Comparison of ENCODE assay signal across 29 mouse cellular contexts in genomic region chr6:52319956-52320690, GRCm38 (mm10). TPM values are rescaled to one million over a fixed set of nuclear protein-coding genes. Genes with fewer than 3 reads are reported as not detected.
DNase-seq lines count a peak whose midpoint lies in the region; ATAC-seq lines count a peak whose summit lies in the region.
"Had no signal": no experiment of that assay in that cellular context is flagged by ENCODE, and none has a peak within 500 bp of the region (broad histone marks: within the 10 kb centered on the region; RNA-seq: fewer than 3 reads in every experiment).

No protein-coding gene starts in this region.

- DNase-seq in hindbrain, embryonic 10.5 days (ENCODE audit: low spot score), result peak; percentile 53
- DNase-seq in midbrain, embryonic 11.5 days (ENCODE audit: low spot score, missing footprints), result peak; percentile 95
- DNase-seq in embryonic facial prominence, embryonic 10.5 days (ENCODE audit: low spot score), result peak; percentile 38
- peak; percentile 25 for DNase-seq in retina, embryonic 14.5 days (ENCODE audit: low spot score)
- DNase-seq in kidney, postnatal 14 days, result no peak
- DNase-seq in adrenal gland, postnatal 4 days (ENCODE audit: low spot score in 2 of 2), result no peak
- DNase-seq: adrenal gland, postnatal 10 days; cerebellum, adult 8-10 months; gastrocnemius, postnatal 36 days; heart, adult 2 months; kidney, adult 8-10 months; kidney, postnatal 10 days; liver, embryonic 13.5 days; lung, adult 2 months; lung, postnatal 4 days; right cerebral cortex, postnatal 14 days; spleen, adult 18-20 months had no signal

- ATAC-seq in hindbrain, embryonic 16.5 days, result no peak
- ATAC-seq in midbrain, embryonic 11.5 days (ENCODE audit: low FRiP score), result no peak
- ATAC-seq in midbrain, embryonic 13.5 days, result no peak
- ATAC-seq: forebrain, postnatal 0 days had no signal

- no peak overlapping the region for H3K4me2 ChIP-seq in hindbrain, embryonic 16.5 days (ENCODE audit: low read length)
- H3K4me2 ChIP-seq in midbrain, embryonic 11.5 days, result no peak overlapping the region
- H3K4me2 ChIP-seq in midbrain, embryonic 13.5 days (replicated peaks), result no peak overlapping the region
- H3K4me2 ChIP-seq: embryonic facial prominence, embryonic 12.5 days; liver, embryonic 13.5 days; neural tube, embryonic 13.5 days had no signal

- H3K36me3 ChIP-seq in hindbrain, embryonic 10.5 days, result no peaks in the 10 kb centered on the region
- no peaks in the 10 kb centered on the region for H3K36me3 ChIP-seq in hindbrain, embryonic 16.5 days (ENCODE audit: control insufficient read depth, insufficient read depth, low read length)
- no peaks in the 10 kb centered on the region for H3K36me3 ChIP-seq in midbrain, embryonic 11.5 days (ENCODE audit: control insufficient read depth, insufficient read depth, low read length)
- no peaks in the 10 kb centered on the region for H3K36me3 ChIP-seq in midbrain, embryonic 13.5 days
- H3K36me3 ChIP-seq in embryonic facial prominence, embryonic 10.5 days (replicated peaks), result no peaks in the 10 kb centered on the region
- H3K36me3 ChIP-seq: embryonic facial prominence, embryonic 12.5 days; liver, embryonic 13.5 days; neural tube, embryonic 13.5 days had no signal

- no peak overlapping the region for H3K27ac ChIP-seq in hindbrain, embryonic 10.5 days
- H3K27ac ChIP-seq in hindbrain, embryonic 16.5 days (ENCODE audit: low read depth, low read length), result no peak overlapping the region
- no peak overlapping the region for H3K27ac ChIP-seq in midbrain, embryonic 11.5 days (ENCODE audit: low read depth, low read length)
- no peak overlapping the region for H3K27ac ChIP-seq in midbrain, embryonic 13.5 days
- H3K27ac ChIP-seq in embryonic facial prominence, embryonic 10.5 days (replicated peaks), result no peak overlapping the region
- H3K27ac ChIP-seq: embryonic facial prominence, embryonic 12.5 days; heart, adult 2 months; liver, embryonic 13.5 days; neural tube, embryonic 13.5 days had no signal

- WGBS in hindbrain, embryonic 10.5 days, result 2% methylated on average over 17 of the region's 17 CpGs
- 2% methylated on average over 17 of the region's 17 CpGs for WGBS in hindbrain, embryonic 16.5 days
- WGBS in midbrain, embryonic 11.5 days, result 1% methylated on average over 17 of the region's 17 CpGs
- 2% methylated on average over 17 of the region's 17 CpGs for WGBS in midbrain, embryonic 13.5 days
- WGBS in embryonic facial prominence, embryonic 10.5 days, result 2% methylated on average over 17 of the region's 17 CpGs

- H3K9me3 ChIP-seq in hindbrain, embryonic 10.5 days, result no peaks in the 10 kb centered on the region
- H3K9me3 ChIP-seq in hindbrain, embryonic 16.5 days (ENCODE audit: control insufficient read depth, low read length), result no peaks in the 10 kb centered on the region
- H3K9me3 ChIP-seq in midbrain, embryonic 11.5 days (ENCODE audit: control insufficient read depth, low read length), result no peaks in the 10 kb centered on the region
- H3K9me3 ChIP-seq in midbrain, embryonic 13.5 days, result no peaks in the 10 kb centered on the region
- no peaks in the 10 kb centered on the region for H3K9me3 ChIP-seq in embryonic facial prominence, embryonic 10.5 days
- H3K9me3 ChIP-seq: embryonic facial prominence, embryonic 12.5 days; liver, embryonic 13.5 days; neural tube, embryonic 13.5 days had no signal

- H3K4me1 ChIP-seq in hindbrain, embryonic 10.5 days (replicated peaks), result peaks cover 23% of the 10 kb centered on the region
- H3K4me1 ChIP-seq in hindbrain, embryonic 16.5 days (ENCODE audit: control insufficient read depth, insufficient read depth, low read depth, low read length), result peaks cover 7% of the 10 kb centered on the region
- H3K4me1 ChIP-seq in midbrain, embryonic 11.5 days (ENCODE audit: control insufficient read depth, insufficient read depth, low read length), result peaks cover 6% of the 10 kb centered on the region
- H3K4me1 ChIP-seq in midbrain, embryonic 13.5 days (replicated peaks), result peaks cover 17% of the 10 kb centered on the region
- H3K4me1 ChIP-seq in embryonic facial prominence, embryonic 10.5 days, result peaks cover 8% of the 10 kb centered on the region

- no peak overlapping the region for H3K9ac ChIP-seq in hindbrain, embryonic 16.5 days (ENCODE audit: low read depth, low read length)
- no peak overlapping the region for H3K9ac ChIP-seq in midbrain, embryonic 11.5 days (ENCODE audit: low read length)
- H3K9ac ChIP-seq in midbrain, embryonic 13.5 days (replicated peaks), result no peak overlapping the region
- H3K9ac ChIP-seq: embryonic facial prominence, embryonic 12.5 days; forebrain, postnatal 0 days; liver, embryonic 13.5 days; neural tube, embryonic 13.5 days had no signal

- H3K27me3 ChIP-seq in hindbrain, embryonic 10.5 days (ENCODE audit: insufficient read depth, poor library complexity, severe bottlenecking), result peaks cover 99% of the 10 kb centered on the region
- H3K27me3 ChIP-seq in hindbrain, embryonic 16.5 days (replicated peaks; ENCODE audit: control insufficient read depth, insufficient read depth, low read length), result peaks cover 71% of the 10 kb centered on the region
- H3K27me3 ChIP-seq in midbrain, embryonic 11.5 days (ENCODE audit: control insufficient read depth, insufficient read depth, low read length), result peaks cover 96% of the 10 kb centered on the region
- H3K27me3 ChIP-seq in midbrain, embryonic 13.5 days, result peaks cover 97% of the 10 kb centered on the region
- H3K27me3 ChIP-seq in embryonic facial prominence, embryonic 10.5 days (replicated peaks; ENCODE audit: low read depth, poor library complexity, severe bottlenecking), result peaks cover 99% of the 10 kb centered on the region

- H3K4me3 ChIP-seq in hindbrain, embryonic 10.5 days, result no peak overlapping the region
- H3K4me3 ChIP-seq in hindbrain, embryonic 16.5 days (ENCODE audit: low read length), result no peak overlapping the region
- no peak overlapping the region for H3K4me3 ChIP-seq in midbrain, embryonic 11.5 days (ENCODE audit: low read depth, low read length)
- no peak overlapping the region for H3K4me3 ChIP-seq in midbrain, embryonic 13.5 days (replicated peaks)
- H3K4me3 ChIP-seq in embryonic facial prominence, embryonic 10.5 days, result no peak overlapping the region
- H3K4me3 ChIP-seq: embryonic facial prominence, embryonic 12.5 days; heart, adult 2 months; liver, embryonic 13.5 days; neural tube, embryonic 13.5 days had no signal

RNA-seq across cellular contexts. Expression of gene Evx1, which starts 6.8 kb away (rescaled TPM):
- 2.3 and 4.3 TPM in 2 replicates for polyA plus RNA-seq in hindbrain, embryonic 10.5 days (2016; fragmentation: Nextera tagmentation; extraction: Ambion mirVana)
- 1.1 and 1.5 TPM in 2 replicates for polyA plus RNA-seq in hindbrain, embryonic 16.5 days (2015; fragmentation: Nextera tagmentation; extraction: Ambion mirVana)
- 0.23 and 0.30 TPM in 2 replicates for polyA plus RNA-seq in midbrain, embryonic 11.5 days (2014; fragmentation: Nextera tagmentation; extraction: Ambion mirVana)
- polyA plus RNA-seq in midbrain, embryonic 13.5 days (2015; fragmentation: Nextera tagmentation; extraction: Ambion mirVana), result 0.50 and 0.93 TPM in 2 replicates
- 0.19 and 0.80 TPM in 2 replicates for polyA plus RNA-seq in embryonic facial prominence, embryonic 10.5 days (2016; fragmentation: Nextera tagmentation; extraction: Ambion mirVana)
- not detected for total RNA-seq in adrenal gland, postnatal 4 days (2021)
- total RNA-seq: adrenal gland, postnatal 10 days; forebrain, postnatal 0 days; gastrocnemius, postnatal 36 days; heart, adult 2 months; heart, postnatal 25 days; layer of hippocampus, adult 18-20 months; layer of hippocampus, postnatal 14 days; megakaryocyte-erythroid progenitor cell, adult 5-6 weeks had no signal
- polyA plus RNA-seq: forebrain, embryonic 11.5 days; forebrain, postnatal 0 days; heart, adult 2 months; heart, embryonic 14.5 days; liver, embryonic 13.5 days; lung, adult 2 months; thymus, postnatal 0 days had no signal

RNA-seq across cellular contexts. Expression of gene Hoxa13, which starts 59.4 kb away (rescaled TPM):
- not detected in 2 replicates for polyA plus RNA-seq in hindbrain, embryonic 10.5 days (2016; fragmentation: Nextera tagmentation; extraction: Ambion mirVana)
- polyA plus RNA-seq in hindbrain, embryonic 16.5 days (2015; fragmentation: Nextera tagmentation; extraction: Ambion mirVana), result not detected in 2 replicates
- polyA plus RNA-seq in midbrain, embryonic 11.5 days (2014; fragmentation: Nextera tagmentation; extraction: Ambion mirVana), result not detected in 2 replicates
- polyA plus RNA-seq in midbrain, embryonic 13.5 days (2015; fragmentation: Nextera tagmentation; extraction: Ambion mirVana), result not detected in 2 replicates
- polyA plus RNA-seq in embryonic facial prominence, embryonic 10.5 days (2016; fragmentation: Nextera tagmentation; extraction: Ambion mirVana), result not detected in 2 replicates
- not detected for total RNA-seq in adrenal gland, postnatal 4 days (2021)
- total RNA-seq: adrenal gland, postnatal 10 days; forebrain, postnatal 0 days; heart, adult 2 months; heart, postnatal 25 days; layer of hippocampus, adult 18-20 months; layer of hippocampus, postnatal 14 days; megakaryocyte-erythroid progenitor cell, adult 5-6 weeks had no signal
- polyA plus RNA-seq: embryonic facial prominence, embryonic 12.5 days; forebrain, embryonic 11.5 days; forebrain, postnatal 0 days; heart, adult 2 months; heart, embryonic 14.5 days; liver, embryonic 13.5 days; lung, adult 2 months; thymus, postnatal 0 days had no signal

Comparison
In these comparisons a context has a peak if more than half of its experiments do, and no peak if none do; other contexts are left out.
1. DNase-seq: peak in hindbrain, embryonic 10.5 days (single experiment), midbrain, embryonic 11.5 days (single experiment), embryonic facial prominence, embryonic 10.5 days (single experiment) and retina, embryonic 14.5 days (single experiment); none in kidney, postnatal 14 days (single experiment) and adrenal gland, postnatal 4 days (0 of 2).